Mouse (Mus musculus) liver, embryonic 12.5 days (tissue): ENCODE measurements around the gene Parp3. TPM values are rescaled to one million over a fixed set of nuclear protein-coding genes. Genes with fewer than 3 reads are reported as not detected.
A peak's percentile ranks its signal among the peaks of the same experiment; 100 is the strongest.

ENCODE experiments used
- ATAC-seq: fragments of 200-750 bp; cut with Nextera tagmentation; 2 replicates; pipeline ENCODE4 v1.8.0; 2017; ENCODE audit warnings: moderate number of reproducible peaks, mild to moderate bottlenecking, moderate library complexity
- H3K27ac ChIP-seq: fragments of 300-500 bp; sonication (generic); 2 replicates; pipeline ENCODE4 v1.5.1; 2016; ENCODE audit warnings: mild to moderate bottlenecking
- H3K27me3 ChIP-seq: fragments of 300-500 bp; sonication (generic); replicated peaks from 2 replicates; pipeline ENCODE4 v1.6.1; 2016; ENCODE audit warnings: mild to moderate bottlenecking, moderate library complexity
- H3K36me3 ChIP-seq: fragments of 300-500 bp; sonication (generic); 2 replicates; pipeline ENCODE4 v1.6.1; 2016; ENCODE audit warnings: mild to moderate bottlenecking, moderate library complexity
- H3K4me1 ChIP-seq: fragments of 300-500 bp; sonication (generic); 2 replicates; pipeline ENCODE4 v1.6.1; 2016
- H3K4me2 ChIP-seq: fragments of 300-500 bp; sonication (generic); 2 replicates; pipeline ENCODE4 v1.6.1; 2016; ENCODE audit warnings: mild to moderate bottlenecking, moderate library complexity
- H3K4me3 ChIP-seq: fragments of 300-500 bp; sonication (generic); 2 replicates; pipeline ENCODE4 v1.5.1; 2016; ENCODE audit warnings: mild to moderate bottlenecking, moderate library complexity
- H3K9ac ChIP-seq: fragments of 300-500 bp; sonication (generic); 2 replicates; pipeline ENCODE4 v1.6.1; 2016; ENCODE audit warnings: mild to moderate bottlenecking, moderate library complexity
- H3K9me3 ChIP-seq: fragments of 300-500 bp; sonication (generic); replicated peaks from 2 replicates; pipeline ENCODE4 v1.6.1; 2016; ENCODE audit warnings: mild to moderate bottlenecking, moderate library complexity
- WGBS: fragments of 180-500 bp; shearing (Covaris S2); methylation state at CpG from one replicate; pipeline ENCODE4 v1.1.7; 2016; ENCODE audit not compliant: insufficient replicate concordance; 5-methylcytosine and 5-hydroxymethylcytosine counted together
- polyA plus RNA-seq: library from polyadenylated mRNA; unstranded; fragments of >200 nt; fragmentation: Nextera tagmentation; extraction: Ambion mirVana; gene quantifications from 2 replicates; pipeline ENCODE4 v1.2.1, GENCODE M21; 2016

The Parp3 gene
- polyA plus RNA-seq, 1 experiment from 2014 or later = 1.7 TPM

DNA sequence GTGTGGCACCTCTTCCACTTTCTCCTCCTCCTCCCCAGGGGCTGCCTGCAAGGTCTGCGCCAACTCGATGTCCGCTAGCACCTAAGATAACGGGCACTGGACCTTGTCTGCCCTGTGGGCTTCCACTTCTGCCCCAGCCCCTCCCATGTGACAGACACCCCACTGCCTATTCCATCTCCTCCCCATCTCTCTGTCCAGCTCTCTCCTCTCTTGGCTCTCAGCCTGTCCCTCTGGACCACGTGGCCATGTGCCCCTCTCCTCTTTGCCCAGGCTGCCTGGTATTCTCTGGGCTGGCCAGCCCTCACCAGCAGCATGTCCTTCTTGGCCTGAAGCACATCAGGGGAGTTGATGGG, 3.0 kb downstream of the Parp3 start:
- Histone ChIP-seq H3K4me2 (no peak overlapping the region), H3K9ac (0 out of 2 replicates have a peak overlapping the region, but pooled peaks have one; percentile 2), H3K27me3 (0 out of 2 replicates have a peak, but pooled peaks cover 3% of the 10 kb centered on the region), H3K36me3 (peaks cover under 1% of the 10 kb centered on the region; the same call in 1 of the 2 replicates), H3K4me1 (peaks cover 45% of the 10 kb centered on the region), H3K4me3 (no peak overlapping the region), H3K9me3 (no peaks in the 10 kb centered on the region), H3K27ac (no peak overlapping the region)
- WGBS = 65% methylated on average over 5 of the region's 5 CpGs
- no peak for ATAC-seq

DNA sequence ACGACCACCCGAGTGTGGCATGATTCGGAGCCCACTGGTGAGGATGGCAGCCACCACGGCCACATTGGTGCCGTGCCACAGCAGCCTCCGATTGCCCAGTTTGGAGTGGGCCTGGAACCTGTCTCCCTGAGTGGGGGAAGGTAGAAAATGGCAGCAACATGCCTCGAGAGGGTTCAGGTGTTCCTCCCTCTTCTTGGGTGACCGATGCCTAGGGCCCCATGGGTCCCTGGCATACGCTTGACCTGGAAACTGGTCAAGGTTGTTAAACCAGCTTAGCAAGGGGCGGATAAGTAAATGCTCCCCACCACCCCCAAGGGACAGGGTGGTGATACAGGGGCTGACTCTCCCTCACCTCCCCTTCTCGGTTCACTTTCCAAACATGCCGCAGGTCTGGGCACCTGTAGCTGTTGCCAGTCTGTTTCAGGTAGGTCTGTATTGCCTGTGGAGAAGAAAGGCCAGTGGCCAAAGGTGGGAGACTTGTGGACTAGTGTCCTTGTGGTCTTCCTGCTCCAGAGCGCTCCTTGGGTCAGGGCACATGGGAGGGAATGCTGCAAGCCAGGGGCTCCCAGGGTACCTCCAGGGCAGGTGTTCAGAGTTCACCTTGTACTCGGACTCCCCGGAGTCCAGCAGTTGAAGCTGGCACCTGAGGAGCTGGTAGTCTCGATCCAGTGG, 3.5 kb downstream of the Parp3 start:
- Histone ChIP-seq H3K36me3 (no peaks in the 10 kb centered on the region), H3K4me3 (no peak overlapping the region), H3K9ac (no peak overlapping the region), H3K27ac (no peak overlapping the region), H3K27me3 (0 out of 2 replicates have a peak, but pooled peaks cover 3% of the 10 kb centered on the region), H3K4me2 (no peak overlapping the region), H3K9me3 (no peaks in the 10 kb centered on the region), H3K4me1 (peaks cover 40% of the 10 kb centered on the region)
- WGBS = 79% methylated on average over 16 of the region's 16 CpGs
- ATAC-seq = no peak

DNA sequence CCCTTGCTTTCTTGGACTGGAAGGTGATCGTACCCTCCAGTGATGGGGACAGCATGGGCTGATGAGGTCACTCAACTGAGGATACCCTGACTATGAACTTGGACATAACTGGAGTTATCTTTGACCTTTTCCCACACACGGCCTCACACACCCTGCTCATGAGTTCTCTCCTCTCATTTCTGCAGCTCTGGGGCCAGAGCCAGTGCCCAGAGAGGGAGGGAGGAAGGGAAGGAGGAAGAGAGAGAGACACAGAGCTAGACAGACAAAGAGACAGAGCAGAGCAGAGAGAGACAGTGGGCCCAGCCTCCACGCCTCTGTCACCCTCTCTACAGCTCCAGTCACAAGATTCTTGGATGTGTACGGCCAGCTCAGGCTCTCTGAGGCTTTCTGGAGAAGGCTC, 4.4 kb downstream of the Parp3 start:
- Histone ChIP-seq H3K36me3 (no peaks in the 10 kb centered on the region), H3K4me1 (peaks cover 31% of the 10 kb centered on the region), H3K27me3 (peaks cover 10% of the 10 kb centered on the region), H3K9me3 (no peaks in the 10 kb centered on the region), H3K27ac (peak overlapping the region; percentile 37; the same call in 1 of the 2 replicates), H3K4me2 (no peak overlapping the region), H3K4me3 (no peak overlapping the region), H3K9ac (no peak overlapping the region)
- no peak for ATAC-seq
- 56% methylated on average over 4 of the region's 4 CpGs for WGBS

DNA sequence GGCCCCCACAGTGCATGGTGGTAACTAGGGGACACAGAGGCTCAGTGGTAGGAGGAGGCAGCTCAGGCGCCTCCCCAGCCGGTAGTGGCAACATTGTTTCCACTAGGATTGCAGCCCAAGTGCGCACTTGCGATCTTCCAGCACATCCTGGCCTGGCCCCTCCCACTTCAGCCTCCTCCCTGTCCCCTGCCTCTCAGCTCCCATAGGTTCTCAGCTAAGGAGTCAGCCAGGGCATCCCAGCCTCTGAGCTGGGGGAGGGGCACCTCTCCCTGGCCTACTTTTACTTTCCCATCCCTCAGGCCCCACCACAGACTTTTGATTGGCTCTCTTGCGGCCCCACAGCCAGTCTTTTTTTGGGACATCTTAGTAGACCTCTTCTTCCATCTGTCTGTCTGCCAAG, 4.9 kb downstream of the Parp3 start:
- Histone ChIP-seq H3K9me3 (no peaks in the 10 kb centered on the region), H3K4me1 (peaks cover 30% of the 10 kb centered on the region), H3K9ac (no peak overlapping the region), H3K4me3 (no peak overlapping the region), H3K36me3 (no peaks in the 10 kb centered on the region), H3K4me2 (0 out of 2 replicates have a peak overlapping the region, but pooled peaks have one; percentile 24), H3K27ac (no peak overlapping the region), H3K27me3 (peaks cover 13% of the 10 kb centered on the region)
- no peak for ATAC-seq
- 53% methylated on average over 5 of the region's 5 CpGs for WGBS

DNA sequence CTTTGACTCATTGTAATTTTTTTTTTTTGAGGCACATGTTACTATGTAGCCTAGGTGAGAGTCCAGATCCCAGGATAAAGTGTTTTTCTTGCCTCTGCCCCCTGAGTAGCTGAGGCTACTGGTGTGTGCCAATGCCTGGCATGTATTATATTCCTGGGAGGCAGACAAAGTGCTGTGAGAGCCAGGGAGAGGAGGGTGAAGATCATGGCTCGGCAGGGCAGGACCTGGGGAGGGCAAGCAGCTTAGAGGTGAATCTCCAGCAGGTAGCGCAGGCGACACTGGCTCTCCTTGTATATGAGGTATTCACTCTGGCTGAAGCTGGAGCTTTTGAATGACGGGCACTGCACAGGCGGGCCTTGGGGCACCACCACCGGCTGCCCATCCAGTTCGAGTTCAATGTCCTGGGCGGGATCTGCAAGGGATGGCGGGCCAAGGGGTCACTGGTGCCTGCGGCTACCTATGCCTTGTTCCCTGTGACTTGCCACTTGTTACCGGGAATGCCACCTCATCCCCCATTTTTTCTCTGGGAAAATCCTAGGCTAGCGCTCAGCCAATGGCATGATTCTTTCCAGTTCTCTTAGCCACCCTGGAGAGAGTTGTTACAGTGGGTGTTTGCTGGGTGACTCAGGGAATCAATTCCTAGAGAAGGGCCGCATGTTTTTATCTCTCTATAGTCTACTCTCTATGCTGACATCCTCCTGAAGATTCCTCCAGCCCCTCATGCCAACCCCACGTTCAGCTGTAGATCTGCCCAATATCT, 5.6 kb downstream of the Parp3 start:
- Histone ChIP-seq H3K4me2 (0 out of 2 replicates have a peak overlapping the region, but pooled peaks have one; percentile 24), H3K9ac (no peak overlapping the region), H3K27me3 (peaks cover 20% of the 10 kb centered on the region), H3K4me3 (no peak overlapping the region), H3K27ac (no peak overlapping the region), H3K4me1 (peaks cover 25% of the 10 kb centered on the region), H3K9me3 (no peaks in the 10 kb centered on the region), H3K36me3 (no peaks in the 10 kb centered on the region)
- no peak for ATAC-seq
- WGBS = 63% methylated on average over 14 of the region's 14 CpGs

DNA sequence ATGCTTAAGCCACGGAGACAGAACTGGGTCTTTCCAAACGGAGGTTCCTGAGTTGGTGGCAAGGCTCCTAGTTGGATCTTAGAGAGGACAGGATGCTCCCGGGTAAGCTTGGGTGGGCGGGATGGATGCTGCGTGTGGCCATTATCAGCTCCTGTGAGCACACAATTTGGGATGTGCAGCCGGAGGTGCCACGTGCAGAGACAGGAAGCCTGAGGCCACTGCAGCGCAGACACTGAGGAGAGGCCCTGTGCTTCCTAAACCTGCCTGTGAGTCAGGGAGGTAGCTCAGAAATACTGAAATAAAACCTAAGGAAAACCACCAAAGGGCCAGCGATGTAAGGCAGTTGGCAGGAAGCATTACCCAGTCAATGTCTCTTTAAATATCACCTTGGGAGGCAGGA, 7.0 kb downstream of the Parp3 start:
- Histone ChIP-seq H3K27me3 (peaks cover 34% of the 10 kb centered on the region), H3K4me3 (no peak overlapping the region), H3K9me3 (no peaks in the 10 kb centered on the region), H3K4me2 (no peak overlapping the region), H3K4me1 (peaks cover 21% of the 10 kb centered on the region), H3K36me3 (no peaks in the 10 kb centered on the region), H3K27ac (no peak overlapping the region), H3K9ac (no peak overlapping the region)
- ATAC-seq = no peak
- 33% methylated on average over 9 of the region's 9 CpGs for WGBS

DNA sequence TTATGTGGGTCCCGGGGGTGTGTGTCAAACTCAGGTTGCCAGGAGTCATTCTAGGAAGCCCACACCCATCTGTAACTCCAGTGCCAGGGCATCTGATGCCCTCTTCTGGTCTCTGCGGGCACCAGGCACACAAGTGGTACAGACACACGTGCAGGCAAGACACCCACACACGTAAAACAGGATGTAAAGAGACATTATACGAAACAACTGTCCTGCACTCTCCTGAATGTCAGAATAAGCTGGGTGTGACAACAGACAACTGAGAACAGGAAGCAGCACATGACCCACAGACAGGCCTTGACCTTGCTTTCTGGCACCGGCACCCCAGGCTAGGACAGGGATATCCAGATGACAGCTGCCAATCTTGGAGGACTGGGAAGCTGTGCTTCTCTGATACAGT, 7.4 kb downstream of the Parp3 start:
- ATAC-seq = no peak
- 40% methylated on average over 6 of the region's 6 CpGs for WGBS
- H3K4me3 ChIP-seq = no peak overlapping the region

DNA sequence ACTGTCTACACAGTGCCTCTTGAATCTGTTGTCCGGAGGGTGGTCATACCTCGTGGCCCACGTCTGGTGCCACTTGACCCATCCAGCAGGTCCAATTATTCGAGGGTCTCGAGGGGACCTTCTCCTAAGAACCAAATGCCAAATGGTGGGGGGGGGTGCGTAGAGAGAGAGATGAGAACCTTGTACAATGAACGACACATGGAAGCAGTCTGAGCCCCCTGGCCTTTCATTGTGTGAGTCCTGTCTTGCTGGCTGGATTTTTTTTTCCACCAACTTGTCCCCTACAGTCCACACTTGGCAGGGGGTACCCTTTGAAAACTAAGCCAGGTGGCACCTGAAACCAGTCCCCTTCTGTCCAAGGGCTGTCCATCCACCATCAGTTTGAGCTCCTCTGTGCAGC, 9.0 kb downstream of the Parp3 start:
- H3K27ac ChIP-seq = no peak overlapping the region
- WGBS = 78% methylated on average over 7 of the region's 7 CpGs
- H3K4me2 ChIP-seq = no peak overlapping the region
- peaks cover 10% of the 10 kb centered on the region for H3K36me3 ChIP-seq
- H3K4me3 ChIP-seq = no peak overlapping the region
- ATAC-seq = no peak
- H3K9ac ChIP-seq = no peak overlapping the region
- H3K9me3 ChIP-seq = no peaks in the 10 kb centered on the region
- H3K4me1 ChIP-seq = peaks cover 15% of the 10 kb centered on the region
- H3K27me3 ChIP-seq = peaks cover 53% of the 10 kb centered on the region

More for the DNA sequence above, 7.4 kb downstream of the Parp3 start:
- H3K4me1 ChIP-seq = peaks cover 21% of the 10 kb centered on the region
- no peak overlapping the region for H3K9ac ChIP-seq
- H3K4me2 ChIP-seq = no peak overlapping the region
- peaks cover 39% of the 10 kb centered on the region for H3K27me3 ChIP-seq
- no peaks in the 10 kb centered on the region for H3K36me3 ChIP-seq
- H3K27ac ChIP-seq = no peak overlapping the region
- H3K9me3 ChIP-seq = no peaks in the 10 kb centered on the region

DNA sequence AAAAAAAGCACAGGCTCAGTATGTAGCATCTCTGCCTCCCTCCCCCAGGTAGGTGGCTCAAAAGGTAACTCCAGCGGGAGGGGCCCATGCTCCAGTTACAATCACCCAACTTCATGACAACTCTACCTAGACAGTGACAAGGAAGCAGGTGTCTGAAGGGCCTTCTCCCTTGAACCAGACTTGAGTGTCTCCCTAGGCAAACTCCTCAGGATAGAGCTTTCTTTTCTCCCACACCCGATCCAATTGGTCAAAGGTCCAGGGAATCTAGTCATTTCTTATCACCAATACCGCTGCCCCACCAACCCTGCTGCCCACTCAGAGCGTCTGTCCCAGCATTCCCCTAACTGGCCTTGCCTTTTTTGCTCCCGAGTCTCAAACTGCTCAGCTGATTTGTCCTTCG, 10.0 kb downstream of the Parp3 start:
- Histone ChIP-seq H3K27ac (no peak overlapping the region), H3K4me2 (no peak overlapping the region), H3K4me1 (peaks cover 15% of the 10 kb centered on the region), H3K9ac (no peak overlapping the region), H3K9me3 (no peaks in the 10 kb centered on the region), H3K36me3 (peaks cover 20% of the 10 kb centered on the region), H3K27me3 (peaks cover 53% of the 10 kb centered on the region), H3K4me3 (no peak overlapping the region)
- WGBS = 76% methylated on average over 6 of the region's 6 CpGs
- no peak for ATAC-seq

DNA sequence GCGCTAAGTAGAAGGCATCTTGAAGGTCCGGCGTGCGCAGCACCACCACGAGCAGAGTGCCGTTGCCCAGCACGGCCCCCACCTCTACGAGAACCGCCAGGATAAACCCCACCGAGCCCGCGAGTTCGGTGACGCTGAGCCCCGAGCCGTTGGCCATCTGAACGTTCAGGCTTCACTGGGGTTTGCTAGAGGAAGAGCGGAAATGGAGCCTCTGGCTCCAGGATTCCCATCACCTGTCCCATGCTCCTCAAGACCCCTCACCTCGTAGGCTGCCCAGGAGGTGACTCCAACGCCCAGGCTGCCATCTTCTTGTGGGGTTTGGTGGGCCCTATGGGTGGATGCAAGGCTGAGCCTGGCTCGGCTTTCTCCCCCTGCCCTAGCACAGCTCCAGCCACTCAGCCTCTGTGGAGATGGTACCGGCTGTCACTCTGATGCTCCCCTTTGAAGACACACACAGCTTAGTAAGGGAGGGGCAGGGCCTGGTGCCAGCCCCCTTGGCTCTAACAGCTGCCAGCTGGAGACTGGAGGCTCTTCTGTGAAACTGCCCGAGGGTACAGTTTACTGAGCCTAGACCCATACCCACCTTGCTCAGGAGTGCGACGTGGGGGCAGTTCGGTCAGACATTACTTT, 11.1 kb downstream of the Parp3 start, which contains the start of gene Gpr62:
TSS of gene Gpr62 (minus strand) at position 368 of the 630 bp plus-strand sequence.
- Histone ChIP-seq H3K4me2 (peak within 1 kb of the TSS; percentile 80), H3K4me1 (peaks cover 15% of the 10 kb centered on the region), H3K9me3 (no peaks in the 10 kb centered on the region), H3K4me3 (peak within 1 kb of the TSS; percentile 58), H3K36me3 (peaks cover 26% of the 10 kb centered on the region), H3K9ac (peak within 1 kb of the TSS; percentile 41), H3K27me3 (peaks cover 50% of the 10 kb centered on the region), H3K27ac (no peak within 1 kb of the TSS)
- WGBS = 49% methylated on average over 26 of the region's 26 CpGs
- ATAC-seq = no peak

DNA sequence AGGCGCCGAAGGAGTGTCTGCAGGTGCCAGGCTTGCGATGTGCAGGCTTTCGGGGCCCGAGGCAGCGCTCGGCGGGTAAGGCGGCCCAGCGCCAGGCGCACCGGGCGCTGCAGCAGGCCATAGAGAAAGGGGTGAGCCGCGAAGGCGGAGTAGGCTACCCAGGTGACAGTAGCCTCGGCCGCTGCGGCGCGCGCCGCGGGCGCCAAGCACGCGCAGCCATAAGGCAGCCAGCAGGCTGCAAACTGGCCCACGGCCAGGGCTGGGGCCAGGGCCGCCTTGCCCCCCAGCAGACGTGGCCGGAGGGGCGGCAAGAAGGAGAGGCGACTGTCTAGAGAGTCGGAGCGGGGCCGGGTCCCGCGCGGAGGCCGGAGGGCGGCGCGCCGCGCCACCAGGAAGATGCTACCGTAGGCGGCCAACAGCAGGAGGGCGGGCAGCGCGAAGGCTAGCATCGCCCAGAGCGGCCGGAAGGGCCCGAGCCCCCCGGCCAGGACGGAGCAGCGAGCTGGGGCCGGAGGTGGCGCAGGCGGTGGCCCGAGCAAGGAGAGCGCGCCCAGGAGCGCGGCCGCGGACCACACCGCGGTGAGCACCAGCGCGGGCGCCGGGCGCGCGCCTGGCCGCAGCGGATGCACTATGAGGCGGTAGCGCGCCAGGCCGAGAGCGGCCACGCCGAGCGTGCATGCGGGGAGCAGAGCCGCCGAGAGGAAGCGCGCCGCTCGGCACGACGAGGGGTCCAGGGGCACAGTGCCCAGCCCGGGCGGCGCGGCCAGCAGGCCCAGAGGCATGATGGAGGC, 11.8 kb downstream of the Parp3 start:
- H3K27ac ChIP-seq = no peak overlapping the region
- H3K9ac ChIP-seq = peak overlapping the region; percentile 41
- peaks cover 50% of the 10 kb centered on the region for H3K27me3 ChIP-seq
- WGBS = 5% methylated on average over 99 of the region's 99 CpGs
- peak; percentile 46; the same call in 1 of the 2 replicates for ATAC-seq
- H3K36me3 ChIP-seq = peaks cover 33% of the 10 kb centered on the region
- no peaks in the 10 kb centered on the region for H3K9me3 ChIP-seq
- H3K4me2 ChIP-seq = peak overlapping the region; percentile 80
- peaks cover 15% of the 10 kb centered on the region for H3K4me1 ChIP-seq
- H3K4me3 ChIP-seq = peak overlapping the region; percentile 58
